Mouse (Mus musculus) intestine, postnatal 0 days (tissue): ENCODE results near the gene 1810037I17Rik. TPM values are rescaled to one million over a fixed set of nuclear protein-coding genes. Genes with fewer than 3 reads are reported as not detected.

Source experiments
- ATAC-seq: fragments of 200-750 bp; cut with Nextera tagmentation; 2 replicates; pipeline ENCODE4 v1.8.0; 2017; ENCODE audit warnings: mild to moderate bottlenecking, moderate TSS enrichment, moderate library complexity
- H3K27ac ChIP-seq: fragments of 300-500 bp; sonication (generic); 2 replicates; pipeline ENCODE4 v1.5.1; 2014; ENCODE audit warnings: mild to moderate bottlenecking, low read depth, low read length, moderate library complexity
- H3K27me3 ChIP-seq: fragments of 300-500 bp; sonication (generic); replicated peaks from 2 replicates; pipeline ENCODE4 v1.6.1; 2014; ENCODE audit warnings: low read length, mixed read lengths; ENCODE audit not compliant: control insufficient read depth, insufficient read depth
- H3K36me3 ChIP-seq: fragments of 300-500 bp; sonication (generic); 2 replicates; pipeline ENCODE4 v1.6.1; 2014; ENCODE audit warnings: mild to moderate bottlenecking, moderate library complexity; ENCODE audit not compliant: control insufficient read depth, insufficient read depth
- H3K4me1 ChIP-seq: fragments of 300-500 bp; sonication (generic); replicated peaks from 2 replicates; pipeline ENCODE4 v1.6.1; 2014; ENCODE audit warnings: antibody characterized with exemption, low read length, mixed read lengths; ENCODE audit not compliant: control insufficient read depth, insufficient read depth
- H3K4me2 ChIP-seq: fragments of 300-500 bp; sonication (generic); replicated peaks from 2 replicates; pipeline ENCODE4 v1.6.1; 2014; ENCODE audit warnings: low read depth, mild to moderate bottlenecking, moderate library complexity
- H3K4me3 ChIP-seq: fragments of 300-500 bp; sonication (generic); 2 replicates; pipeline ENCODE4 v1.5.1; 2014; ENCODE audit warnings: low read depth, low read length
- H3K9ac ChIP-seq: fragments of 300-500 bp; sonication (generic); 2 replicates; pipeline ENCODE4 v1.6.1; 2014; ENCODE audit warnings: mild to moderate bottlenecking, low read depth, low read length
- H3K9me3 ChIP-seq: fragments of 300-500 bp; sonication (generic); 2 replicates; pipeline ENCODE4 v1.6.1; 2016; ENCODE audit warnings: mixed run types; ENCODE audit not compliant: control insufficient read depth
- CTCF ChIP-seq: sonication (generic); IDR thresholded peaks from 2 replicates; pipeline ENCODE4 v1.5.1; 2016; ENCODE audit warnings: low read depth, mild to moderate bottlenecking, control low read depth, antibody characterized with exemption, moderate library complexity
- WGBS: fragments of 180-500 bp; shearing (Covaris S2); extraction: QIAGEN DNeasy Blood & Tissue Kit; methylation state at CpG from one replicate; pipeline ENCODE4 v1.1.7; 2014; 5-methylcytosine and 5-hydroxymethylcytosine counted together
- polyA plus RNA-seq: library from polyadenylated mRNA; unstranded; fragments of >200 nt; fragmentation: Nextera tagmentation; extraction: Ambion mirVana; gene quantifications from 2 replicates; pipeline ENCODE4 v1.2.1, GENCODE M21; 2015

Gene 1810037I17Rik
- polyA plus RNA-seq, 1 experiment from 2014 or later = 222 TPM

DNA sequence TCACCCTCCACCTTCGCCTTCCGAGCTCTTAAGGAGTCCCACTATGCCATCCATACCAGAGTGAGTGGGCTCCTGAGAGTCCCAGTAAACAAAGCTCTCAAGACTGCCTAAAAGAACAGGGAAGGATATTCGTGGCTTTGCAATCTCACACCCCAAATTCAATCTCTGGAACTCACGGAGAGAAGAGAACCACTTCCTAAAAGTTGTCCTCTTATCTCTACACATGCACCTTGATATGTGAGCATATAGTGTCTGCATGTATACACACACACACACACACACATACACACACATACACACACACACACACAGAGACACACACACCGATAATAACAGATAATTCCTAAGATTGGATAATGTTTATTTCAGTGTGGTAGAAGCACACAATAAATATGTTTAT lies 8.5 kb upstream of the 1810037I17Rik start:
- no peak for ATAC-seq
- no peak overlapping the region for H3K9ac ChIP-seq
- no peaks in the 10 kb centered on the region for H3K27me3 ChIP-seq
- no peaks in the 10 kb centered on the region for H3K36me3 ChIP-seq
- H3K4me1 ChIP-seq = no peaks in the 10 kb centered on the region
- no peak overlapping the region for H3K27ac ChIP-seq
- H3K9me3 ChIP-seq = no peaks in the 10 kb centered on the region
- H3K4me2 ChIP-seq = no peak overlapping the region
- WGBS = 85% methylated on average over 5 of the region's 5 CpGs
- H3K4me3 ChIP-seq = no peak overlapping the region
- TF ChIP-seq CTCF = no peak

DNA sequence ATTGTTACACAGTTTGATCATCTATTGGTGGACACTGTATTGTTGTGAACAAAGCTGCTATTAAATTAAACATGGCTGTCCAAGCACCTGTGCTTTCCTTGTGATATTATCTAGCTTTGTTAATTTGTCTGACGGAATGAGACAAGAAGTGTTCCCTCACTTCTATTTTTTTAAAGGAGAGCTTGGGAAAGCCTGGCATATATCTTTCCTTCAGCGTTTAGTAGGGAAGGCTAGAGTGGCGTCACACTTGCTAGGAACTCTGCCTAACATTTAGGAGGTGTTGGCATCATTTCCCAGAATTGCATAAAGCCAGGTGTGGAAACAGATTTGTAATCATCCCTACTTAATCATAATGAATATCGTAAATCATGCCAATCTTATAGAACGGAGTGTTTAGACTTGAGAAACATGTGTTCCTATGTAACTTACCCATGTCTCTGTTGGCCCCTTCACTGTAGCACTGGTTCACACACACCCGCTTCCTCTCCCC lies 7.8 kb upstream of the 1810037I17Rik start:
- H3K27ac ChIP-seq = no peak overlapping the region
- TF ChIP-seq CTCF = no peak
- no peaks in the 10 kb centered on the region for H3K36me3 ChIP-seq
- no peak overlapping the region for H3K4me3 ChIP-seq
- no peak overlapping the region for H3K9ac ChIP-seq
- H3K4me2 ChIP-seq = no peak overlapping the region
- 75% methylated on average over 6 of the region's 6 CpGs for WGBS
- no peaks in the 10 kb centered on the region for H3K27me3 ChIP-seq
- ATAC-seq = no peak
- H3K9me3 ChIP-seq = no peaks in the 10 kb centered on the region
- H3K4me1 ChIP-seq = no peaks in the 10 kb centered on the region; the same call in 1 of the 2 replicates

DNA sequence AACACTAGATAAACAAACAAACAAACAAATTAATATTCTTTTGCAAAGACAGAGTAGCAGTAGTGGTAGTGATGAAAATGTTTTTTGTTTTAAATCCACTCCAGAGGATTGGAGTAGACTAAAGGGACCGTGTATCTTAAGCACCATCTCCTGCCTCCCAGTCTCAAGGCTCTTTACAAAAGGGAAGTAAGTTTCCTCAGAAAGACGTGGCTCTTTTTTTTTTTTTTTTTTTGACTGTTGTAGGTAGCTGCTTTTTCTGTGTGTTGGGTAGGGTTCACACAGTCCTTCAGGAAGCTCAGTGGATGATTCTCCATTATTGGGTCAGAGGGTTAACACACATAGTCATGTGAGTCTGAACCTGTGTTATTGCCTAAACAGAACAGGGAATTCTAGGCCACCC lies 5.3 kb upstream of the 1810037I17Rik start:
- H3K27ac ChIP-seq = no peak overlapping the region
- ATAC-seq = no peak
- H3K4me1 ChIP-seq = peaks cover 3% of the 10 kb centered on the region; the same call in 1 of the 2 replicates
- no peak overlapping the region for H3K4me3 ChIP-seq
- no peaks in the 10 kb centered on the region for H3K27me3 ChIP-seq
- H3K4me2 ChIP-seq = no peak overlapping the region
- no peaks in the 10 kb centered on the region for H3K36me3 ChIP-seq
- WGBS = 71% methylated on average over 2 of the region's 2 CpGs
- no peaks in the 10 kb centered on the region for H3K9me3 ChIP-seq
- TF ChIP-seq CTCF = no peak
- H3K9ac ChIP-seq = no peak overlapping the region

DNA sequence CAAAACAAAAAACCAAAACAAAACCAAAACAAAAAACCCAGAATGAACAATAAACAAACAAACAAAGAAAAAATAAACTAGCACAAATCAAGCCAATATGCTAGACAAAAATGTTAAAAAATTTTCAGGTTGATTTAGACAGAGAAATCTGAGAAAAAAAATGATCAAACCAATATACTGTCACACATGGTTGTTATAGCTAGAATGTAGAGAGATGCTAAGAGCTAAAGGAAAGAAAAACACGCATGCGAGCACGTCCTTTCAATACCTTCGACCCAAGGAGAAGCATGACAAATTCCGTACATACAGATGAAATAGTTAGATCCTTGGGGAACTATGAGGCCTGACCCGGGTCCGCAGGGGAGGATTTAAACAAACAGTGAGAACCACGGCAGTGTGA lies 4.7 kb upstream of the 1810037I17Rik start, which contains the start of gene Gm10959:
Gene Gm10959, minus strand, starts transcription at position 101 of the 400 bp plus-strand sequence.
- Histone ChIP-seq H3K36me3 (no peaks in the 10 kb centered on the region), H3K27ac (no peak within 1 kb of the TSS), H3K4me2 (no peak within 1 kb of the TSS), H3K9me3 (no peaks in the 10 kb centered on the region), H3K9ac (no peak within 1 kb of the TSS), H3K27me3 (no peaks in the 10 kb centered on the region), H3K4me1 (peaks cover 3% of the 10 kb centered on the region; the same call in 1 of the 2 replicates), H3K4me3 (no peak within 1 kb of the TSS)
- WGBS = 82% methylated on average over 8 of the region's 8 CpGs
- ATAC-seq = no peak
- no peak for TF ChIP-seq CTCF

DNA sequence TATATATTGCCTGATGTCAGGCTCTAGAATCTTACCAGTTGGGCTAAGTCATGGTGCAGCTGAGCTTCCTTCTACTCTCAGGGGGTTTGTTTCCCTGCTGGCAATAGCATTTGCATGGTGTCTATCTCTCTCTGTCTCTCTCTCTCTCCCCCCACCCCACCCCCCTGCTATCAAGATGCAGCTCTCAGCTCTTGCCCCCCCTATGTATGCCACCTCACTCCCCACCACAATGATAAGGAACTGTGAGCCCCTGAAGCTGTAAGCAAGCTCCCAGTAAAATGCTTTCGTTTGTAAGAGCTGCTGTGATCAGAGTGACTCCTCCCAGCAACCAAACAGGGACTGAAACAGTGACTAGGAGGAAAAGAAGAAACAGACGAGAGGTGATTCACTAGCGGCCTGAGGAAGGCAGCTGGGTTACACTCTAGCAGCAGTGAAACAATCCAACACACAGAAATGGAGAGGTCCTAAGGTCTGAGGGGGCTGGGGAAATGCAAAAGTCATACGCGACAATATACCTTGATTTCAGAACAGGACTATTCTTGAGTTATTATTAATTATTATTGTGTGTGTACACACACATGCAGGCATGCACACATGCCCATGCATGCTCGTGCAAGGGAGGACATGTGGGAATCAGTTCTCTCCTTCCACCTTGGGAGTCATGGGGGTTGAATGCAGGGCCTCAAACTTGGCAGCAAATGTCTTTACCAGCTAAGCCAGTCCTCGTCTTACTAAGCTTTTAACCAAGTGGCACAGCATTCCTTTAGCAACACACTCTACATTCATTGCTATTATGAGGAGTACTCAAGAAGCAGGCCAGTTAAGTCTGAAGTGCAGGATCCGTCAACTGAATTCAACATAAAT lies 3.2 kb upstream of the 1810037I17Rik start:
- TF ChIP-seq CTCF = no peak
- peak overlapping the region; percentile 17 for H3K27ac ChIP-seq
- H3K4me2 ChIP-seq = no peak overlapping the region
- H3K4me1 ChIP-seq = peaks cover 3% of the 10 kb centered on the region; the same call in 1 of the 2 replicates
- 54% methylated on average over 8 of the region's 8 CpGs for WGBS
- no peak overlapping the region for H3K9ac ChIP-seq
- H3K27me3 ChIP-seq = no peaks in the 10 kb centered on the region
- H3K36me3 ChIP-seq = no peaks in the 10 kb centered on the region
- no peak overlapping the region for H3K4me3 ChIP-seq
- no peaks in the 10 kb centered on the region for H3K9me3 ChIP-seq
- no peak for ATAC-seq

DNA sequence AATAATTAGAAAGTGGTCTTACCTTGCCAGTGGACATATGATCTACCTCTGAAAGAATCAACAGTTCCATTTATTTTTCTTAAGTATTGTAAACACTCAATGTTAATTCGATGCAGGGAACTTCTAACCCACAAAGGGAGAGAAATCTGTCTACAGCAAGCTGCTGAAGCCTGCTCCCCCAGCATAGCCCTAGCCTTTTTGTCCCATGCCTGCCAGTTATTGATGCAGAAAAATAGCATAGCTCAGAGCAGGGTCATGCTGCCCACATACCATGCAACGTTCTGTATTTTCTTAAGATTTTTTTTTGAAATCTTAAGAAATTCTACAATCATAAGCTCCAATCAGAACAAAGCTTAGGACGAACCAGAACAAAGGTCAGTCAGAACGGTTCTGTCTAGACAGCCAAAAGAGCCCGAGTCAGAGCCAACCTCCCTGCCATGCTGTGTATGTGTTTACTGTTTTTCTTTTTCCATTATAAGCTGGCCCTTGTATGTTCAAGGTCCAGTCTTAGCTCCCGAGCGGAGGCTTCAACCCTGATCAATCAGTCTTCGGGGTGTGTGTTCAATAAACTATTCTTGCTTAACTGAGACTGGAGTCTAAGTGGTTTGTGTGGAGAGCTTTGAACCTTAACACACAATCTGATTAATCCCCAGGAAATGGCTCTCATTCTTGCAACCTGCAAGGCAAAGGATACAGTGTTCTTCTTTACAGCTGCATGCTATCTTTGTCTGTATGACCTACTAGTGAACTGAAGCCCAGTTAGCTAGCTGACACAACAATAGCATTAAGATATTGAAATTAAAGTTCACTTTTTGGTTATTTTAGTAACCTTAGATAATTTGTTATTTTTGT lies 2.1 kb upstream of the 1810037I17Rik start:
- 40% methylated on average over 8 of the region's 8 CpGs for WGBS
- Histone ChIP-seq H3K36me3 (no peaks in the 10 kb centered on the region; the same call in 1 of the 2 replicates), H3K4me2 (no peak overlapping the region), H3K4me3 (no peak overlapping the region), H3K9ac (no peak overlapping the region), H3K9me3 (no peaks in the 10 kb centered on the region), H3K27me3 (no peaks in the 10 kb centered on the region), H3K4me1 (peaks cover 3% of the 10 kb centered on the region; the same call in 1 of the 2 replicates), H3K27ac (peak overlapping the region; percentile 9; the same call in 1 of the 2 replicates)
- peak; percentile 46 for ATAC-seq
- no peak for TF ChIP-seq CTCF
